8 mouse cellular contexts compared by ENCODE assay signal in genomic region chr17:26503981-26504671, GRCm38 (mm10). TPM values are rescaled to one million over a fixed set of nuclear protein-coding genes. Genes with fewer than 3 reads are reported as not detected.
A peak's percentile ranks its signal among the peaks of the same experiment; 100 is the strongest.
DNase-seq lines count a peak whose midpoint lies in the region; ATAC-seq lines count a peak whose summit lies in the region.

No protein-coding gene starts in this region.

- H3K4me1 ChIP-seq in embryonic facial prominence, embryonic 10.5 days, result peaks cover 59% of the 10 kb centered on the region
- peaks cover 46% of the 10 kb centered on the region for H3K4me1 ChIP-seq in limb, embryonic 10.5 days
- peaks cover 43% of the 10 kb centered on the region for H3K4me1 ChIP-seq in midbrain, embryonic 16.5 days (ENCODE audit: control insufficient read depth, insufficient read depth, low read length)

- peak overlapping the region; percentile 71 for H3K4me2 ChIP-seq in midbrain, embryonic 16.5 days (ENCODE audit: low read length)

- WGBS in embryonic facial prominence, embryonic 10.5 days, result 46% methylated on average over 11 of the region's 11 CpGs
- 70% methylated on average over 11 of the region's 11 CpGs for WGBS in limb, embryonic 10.5 days
- 17% methylated on average over 11 of the region's 11 CpGs for WGBS in midbrain, embryonic 16.5 days

- DNase-seq in spleen, adult 18-20 months, result peak; percentile 13 to 15
- DNase-seq in spleen, adult 12 weeks (ENCODE audit: low spot score), result no peak
- no peak for DNase-seq in embryonic facial prominence, embryonic 10.5 days (ENCODE audit: low spot score)
- peak; percentile 89 for DNase-seq in heart, adult 8-10 months (ENCODE audit: low spot score)
- DNase-seq in kidney, adult 8-10 months, result peak; percentile 86 to 90
- DNase-seq in limb, embryonic 10.5 days (ENCODE audit: low spot score), result no peak
- no peak for DNase-seq in T-cell, adult 2 months (ENCODE audit: low spot score)

- no peak for ATAC-seq in midbrain, embryonic 16.5 days

- H3K4me3 ChIP-seq in embryonic facial prominence, embryonic 10.5 days, result peak overlapping the region; percentile 53
- H3K4me3 ChIP-seq in limb, embryonic 10.5 days, result 0 out of 2 replicates have a peak overlapping the region, but pooled peaks have one; percentile 46
- peak overlapping the region; percentile 35 for H3K4me3 ChIP-seq in midbrain, embryonic 16.5 days (ENCODE audit: low read depth, low read length)

- H3K9me3 ChIP-seq in embryonic facial prominence, embryonic 10.5 days, result no peaks in the 10 kb centered on the region
- H3K9me3 ChIP-seq in limb, embryonic 10.5 days (replicated peaks), result no peaks in the 10 kb centered on the region
- no peaks in the 10 kb centered on the region for H3K9me3 ChIP-seq in midbrain, embryonic 16.5 days (replicated peaks; ENCODE audit: control insufficient read depth, low read length, poor library complexity, severe bottlenecking)

- H3K9ac ChIP-seq in midbrain, embryonic 16.5 days (ENCODE audit: low read depth, low read length), result peak overlapping the region; percentile 66

- H3K36me3 ChIP-seq in embryonic facial prominence, embryonic 10.5 days (replicated peaks), result peaks cover 21% of the 10 kb centered on the region
- H3K36me3 ChIP-seq in limb, embryonic 10.5 days, result peaks cover 20% of the 10 kb centered on the region
- no peaks in the 10 kb centered on the region for H3K36me3 ChIP-seq in midbrain, embryonic 16.5 days (ENCODE audit: control insufficient read depth, insufficient read depth, low read length)

- peak overlapping the region; percentile 90 for H3K27ac ChIP-seq in embryonic facial prominence, embryonic 10.5 days (replicated peaks)
- peak overlapping the region; percentile 77 for H3K27ac ChIP-seq in limb, embryonic 10.5 days
- H3K27ac ChIP-seq in midbrain, embryonic 16.5 days (ENCODE audit: low read length), result peak overlapping the region; percentile 95

- H3K27me3 ChIP-seq in embryonic facial prominence, embryonic 10.5 days (replicated peaks; ENCODE audit: low read depth, poor library complexity, severe bottlenecking), result no peaks in the 10 kb centered on the region
- H3K27me3 ChIP-seq in limb, embryonic 10.5 days (ENCODE audit: low read depth, poor library complexity, severe bottlenecking), result no peaks in the 10 kb centered on the region
- no peaks in the 10 kb centered on the region for H3K27me3 ChIP-seq in midbrain, embryonic 16.5 days (ENCODE audit: control insufficient read depth, insufficient read depth, low read depth, low read length)

RNA-seq across cellular contexts. Expression of gene Ergic1, which starts 57.2 kb away (rescaled TPM):
- polyA plus RNA-seq in embryonic facial prominence, embryonic 10.5 days (2016; fragmentation: Nextera tagmentation; extraction: Ambion mirVana), result 107 and 109 TPM in 2 replicates
- total RNA-seq in heart, adult 8-10 months (2022), result 10 to 100 TPM; 52.7 to 57.9 (median 55.4) TPM
- 114 and 121 TPM in 2 replicates for polyA plus RNA-seq in limb, embryonic 10.5 days (2016; fragmentation: Nextera tagmentation; extraction: Ambion mirVana)
- 102 and 103 TPM in 2 replicates for polyA plus RNA-seq in midbrain, embryonic 16.5 days (2015; fragmentation: Nextera tagmentation; extraction: Ambion mirVana)

RNA-seq across cellular contexts. Expression of gene Dusp1, which starts 57.8 kb away (rescaled TPM):
- polyA plus RNA-seq in embryonic facial prominence, embryonic 10.5 days (2016; fragmentation: Nextera tagmentation; extraction: Ambion mirVana), result 22.5 and 23.3 TPM in 2 replicates
- total RNA-seq in heart, adult 8-10 months (2022), result 10 to 100 TPM; 51.1 to 75.8 (median 59.4) TPM
- polyA plus RNA-seq in limb, embryonic 10.5 days (2016; fragmentation: Nextera tagmentation; extraction: Ambion mirVana), result 23.5 and 26.1 TPM in 2 replicates
- 33.4 and 35.1 TPM in 2 replicates for polyA plus RNA-seq in midbrain, embryonic 16.5 days (2015; fragmentation: Nextera tagmentation; extraction: Ambion mirVana)

Comparison
In these comparisons a context has a peak if more than half of its experiments do, and no peak if none do; other contexts are left out.
1. DNase-seq: peak in spleen, adult 18-20 months (2 of 2), heart, adult 8-10 months (single experiment) and kidney, adult 8-10 months (2 of 2); none in spleen, adult 12 weeks (single experiment), embryonic facial prominence, embryonic 10.5 days (single experiment), limb, embryonic 10.5 days (single experiment) and T-cell, adult 2 months (single experiment).
2. Peak in every context shown above with its lines, with median percentiles within 50 percentile points of each other: H3K27ac ChIP-seq and H3K4me3 ChIP-seq.